Mouse (Mus musculus) midbrain, postnatal 0 days (tissue): Measurements from ENCODE around the gene Tmx2. TPM values are rescaled to one million over a fixed set of nuclear protein-coding genes. Genes with fewer than 3 reads are reported as not detected.

ENCODE experiments used
- ATAC-seq: fragments of 200-750 bp; cut with Nextera tagmentation; 2 replicates; pipeline ENCODE4 v1.8.0; 2017; ENCODE audit warnings: moderate number of reproducible peaks, mild to moderate bottlenecking, moderate TSS enrichment, moderate library complexity; ENCODE audit not compliant: low FRiP score
- DNase-seq: peaks from one replicate; pipeline ENCODE4 v3.0.0-alpha.2; 2015; ENCODE audit warnings: low spot score
- H3K27ac ChIP-seq: fragments of 300-500 bp; sonication (generic); 2 replicates; pipeline ENCODE4 v1.5.1; 2014; ENCODE audit warnings: low read depth, mild to moderate bottlenecking, low read length, mixed read lengths
- H3K27me3 ChIP-seq: fragments of 300-500 bp; sonication (generic); 2 replicates; pipeline ENCODE4 v1.6.1; 2014; ENCODE audit warnings: low read length, control low read depth, mixed read lengths; ENCODE audit not compliant: insufficient read depth
- H3K36me3 ChIP-seq: fragments of 300-500 bp; sonication (generic); 2 replicates; pipeline ENCODE4 v1.6.1; 2014; ENCODE audit warnings: low read length, control low read depth, mixed read lengths; ENCODE audit not compliant: insufficient read depth
- H3K4me1 ChIP-seq: fragments of 300-500 bp; sonication (generic); 2 replicates; pipeline ENCODE4 v1.6.1; 2014; ENCODE audit warnings: mild to moderate bottlenecking, control low read depth, antibody characterized with exemption, low read length, mixed read lengths; ENCODE audit not compliant: insufficient read depth
- H3K4me2 ChIP-seq: fragments of 300-500 bp; sonication (generic); 2 replicates; pipeline ENCODE4 v1.6.1; 2014; ENCODE audit warnings: low read depth, mild to moderate bottlenecking, low read length, mixed read lengths; ENCODE audit not compliant: poor library complexity, severe bottlenecking
- H3K4me3 ChIP-seq: fragments of 300-500 bp; sonication (generic); 2 replicates; pipeline ENCODE4 v1.5.1; 2014; ENCODE audit warnings: low read depth, mild to moderate bottlenecking, low read length, moderate library complexity
- H3K9ac ChIP-seq: fragments of 300-500 bp; sonication (generic); replicated peaks from 2 replicates; pipeline ENCODE4 v1.6.1; 2014; ENCODE audit warnings: mild to moderate bottlenecking, low read length, moderate library complexity, mixed read lengths; ENCODE audit not compliant: poor library complexity, severe bottlenecking
- H3K9me3 ChIP-seq: fragments of 300-500 bp; sonication (generic); 2 replicates; pipeline ENCODE4 v1.6.1; 2016; ENCODE audit warnings: low read length, control low read depth
- CTCF ChIP-seq: IDR thresholded peaks from 2 replicates; pipeline ENCODE4 v1.5.1; 2016; ENCODE audit warnings: antibody characterized with exemption, mild to moderate bottlenecking
- WGBS: fragments of 180-500 bp; shearing (Covaris S2); extraction: QIAGEN DNeasy Blood & Tissue Kit; methylation state at CpG from one replicate; pipeline ENCODE4 v1.1.7; 2014; 5-methylcytosine and 5-hydroxymethylcytosine counted together
- polyA plus RNA-seq: library from polyadenylated mRNA; unstranded; fragments of >200 nt; fragmentation: Nextera tagmentation; extraction: Ambion mirVana; gene quantifications from 2 replicates; pipeline ENCODE4 v1.2.1, GENCODE M21; 2015
- total RNA-seq: library from RNA; depleted of rRNA; stranded (reverse); fragments of >200 nt; gene quantifications from 2 replicates; pipeline ENCODE4 v1.2.3, GENCODE M21; 2014

Gene Tmx2
- total and polyA plus RNA-seq, 2 experiments from 2014 or later, result 149 to 303 TPM

- H3K4me1 ChIP-seq, result no peaks in the 10 kb centered on the region
- TF ChIP-seq CTCF, result no peak
- H3K4me3 ChIP-seq, result no peak overlapping the region
- no peak overlapping the region for H3K27ac ChIP-seq
- no peak overlapping the region for H3K4me2 ChIP-seq
- no peak for ATAC-seq
- no peaks in the 10 kb centered on the region for H3K36me3 ChIP-seq
- no peak overlapping the region for H3K9ac ChIP-seq
- no peaks in the 10 kb centered on the region for H3K27me3 ChIP-seq
- no peak for DNase-seq
- 70% methylated on average over 12 of the region's 12 CpGs for WGBS
- H3K9me3 ChIP-seq, result no peaks in the 10 kb centered on the region
These were observed 12.9 kb downstream of the Tmx2 start for GRCm38 (mm10) chr2:84666081-84666480.

GRCm38 (mm10) chr2:84662866-84663265, 16.1 kb downstream of the Tmx2 start:
- no peak overlapping the region for H3K4me3 ChIP-seq
- H3K9ac ChIP-seq, result no peak overlapping the region
- H3K27ac ChIP-seq, result no peak overlapping the region
- no peaks in the 10 kb centered on the region for H3K36me3 ChIP-seq
- peak; percentile 65 for TF ChIP-seq CTCF
- no peaks in the 10 kb centered on the region for H3K9me3 ChIP-seq
- no peaks in the 10 kb centered on the region for H3K27me3 ChIP-seq
- no peak overlapping the region for H3K4me2 ChIP-seq
- H3K4me1 ChIP-seq, result no peaks in the 10 kb centered on the region
- DNase-seq, result peak; percentile 47
- 15% methylated on average over 2 of the region's 2 CpGs for WGBS
- no peak for ATAC-seq

- Histone ChIP-seq H3K4me2 (no peak overlapping the region), H3K4me1 (no peaks in the 10 kb centered on the region), H3K27ac (no peak overlapping the region), H3K9ac (no peak overlapping the region), H3K4me3 (no peak overlapping the region), H3K27me3 (no peaks in the 10 kb centered on the region), H3K9me3 (no peaks in the 10 kb centered on the region), H3K36me3 (no peaks in the 10 kb centered on the region)
- WGBS, result 70% methylated on average over 3 of the region's 3 CpGs
- peak; percentile 67 for TF ChIP-seq CTCF
- ATAC-seq (no peak), DNase-seq (peak; percentile 45)
These were observed 18.7 kb downstream of the Tmx2 start for GRCm38 (mm10) chr2:84660253-84660652.

- DNase-seq (no peak), ATAC-seq (no peak)
- Histone ChIP-seq H3K36me3 (no peaks in the 10 kb centered on the region), H3K9me3 (no peaks in the 10 kb centered on the region), H3K4me2 (no peak within 1 kb of the TSS), H3K9ac (no peak within 1 kb of the TSS), H3K4me1 (no peaks in the 10 kb centered on the region), H3K4me3 (no peak within 1 kb of the TSS), H3K27me3 (no peaks in the 10 kb centered on the region), H3K27ac (no peak within 1 kb of the TSS)
- TF ChIP-seq CTCF, result no peak
- WGBS, result 94% methylated on average over 32 of the region's 32 CpGs
These were observed 20.1 kb downstream of the Tmx2 start, which contains the start of gene Btbd18 for GRCm38 (mm10) chr2:84658806-84659205. TSS of gene Btbd18 (plus strand) at chr2:84659079.

GRCm38 (mm10) chr2:84655864-84656263, 23.1 kb downstream of the Tmx2 start:
- TF ChIP-seq CTCF, result no peak
- DNase-seq, result no peak
- no peak for ATAC-seq
- WGBS, result 76% methylated on average over 1 of the region's 1 CpGs
- Histone ChIP-seq H3K4me2 (no peak overlapping the region), H3K9ac (no peak overlapping the region), H3K4me1 (no peaks in the 10 kb centered on the region), H3K9me3 (no peaks in the 10 kb centered on the region), H3K27me3 (no peaks in the 10 kb centered on the region), H3K27ac (no peak overlapping the region), H3K36me3 (no peaks in the 10 kb centered on the region), H3K4me3 (no peak overlapping the region)

GRCm38 (mm10) chr2:84653354-84653753, 25.6 kb downstream of the Tmx2 start:
- H3K27me3 ChIP-seq, result no peaks in the 10 kb centered on the region
- no peaks in the 10 kb centered on the region for H3K9me3 ChIP-seq
- H3K4me1 ChIP-seq, result no peaks in the 10 kb centered on the region
- H3K9ac ChIP-seq, result no peak overlapping the region
- H3K4me2 ChIP-seq, result no peak overlapping the region
- peak; percentile 47 for TF ChIP-seq CTCF
- H3K4me3 ChIP-seq, result no peak overlapping the region
- ATAC-seq (no peak), DNase-seq (no peak)
- no peak overlapping the region for H3K27ac ChIP-seq
- no peaks in the 10 kb centered on the region for H3K36me3 ChIP-seq
